Mouse (Mus musculus): Measurements from ENCODE around the gene Mc1r. TPM values are rescaled to one million over a fixed set of nuclear protein-coding genes. Genes with fewer than 3 reads are reported as not detected.
"Not testable (repeated sequence)": the region's sequence is repeated elsewhere in the genome, so short reads cannot be mapped to it uniquely, and the experiment has no call there.

Mc1r gene
- polyA plus RNA-seq, 1 experiment from 2014 or later = not detected

DNA sequence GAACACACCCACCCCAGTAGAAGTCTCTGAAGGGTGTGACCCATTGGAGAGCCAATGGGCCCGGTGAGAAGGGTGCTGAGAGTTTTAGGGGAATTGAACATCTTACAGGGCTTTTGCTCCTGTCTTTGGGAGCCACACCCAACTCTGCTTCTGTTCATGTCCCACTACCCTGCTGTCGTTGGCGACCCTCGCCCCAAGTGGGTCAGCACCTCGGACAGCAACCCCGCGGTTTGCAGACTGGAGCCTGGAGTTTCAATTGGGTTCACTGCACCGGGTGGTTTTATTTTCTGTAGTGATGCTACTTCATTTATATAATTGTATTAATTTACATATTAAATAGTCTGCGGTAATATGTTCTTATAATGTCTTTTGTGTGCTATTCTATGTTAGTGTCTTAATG lies 7.3 kb downstream of the Mc1r start:
- peaks cover 51% of the 10 kb centered on the region for H3K27me3 ChIP-seq

DNA sequence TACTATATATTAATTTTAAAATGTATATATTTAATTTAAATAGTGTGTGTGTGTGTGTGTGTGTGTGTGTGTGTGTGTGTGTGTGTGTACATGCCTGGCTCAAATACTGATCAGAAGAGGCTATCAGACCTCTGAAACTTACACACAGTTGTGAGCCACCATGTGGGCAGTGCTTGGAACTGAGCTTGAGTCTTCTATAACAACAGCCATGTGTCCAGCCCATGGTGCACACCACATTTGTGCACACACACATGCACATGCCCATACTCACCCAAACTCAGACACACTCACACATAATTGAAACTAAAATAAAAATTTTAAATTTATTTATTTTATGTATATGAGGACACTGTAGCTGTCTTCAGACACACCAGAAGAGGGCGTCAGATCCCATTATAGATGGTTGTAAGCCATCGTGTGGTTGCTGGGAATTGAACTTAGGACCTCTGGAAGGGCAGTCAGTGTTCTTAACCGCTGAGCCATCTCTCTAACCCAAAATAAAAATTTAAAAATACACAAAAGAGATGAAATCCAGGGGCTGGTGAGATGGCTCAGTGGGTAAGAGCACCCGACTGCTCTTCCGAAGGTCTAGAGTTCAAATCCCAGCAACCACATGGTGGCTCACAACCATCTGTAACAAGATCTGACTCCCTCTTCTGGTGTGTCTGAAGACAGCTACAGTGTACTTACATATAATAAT lies 8.2 kb downstream of the Mc1r start:
- H3K27ac ChIP-seq; H3K9ac ChIP-seq; H3K9me3 ChIP-seq (replicated peaks); H3K4me3 ChIP-seq (replicated peaks); H3K4me2 ChIP-seq; H3K36me3 ChIP-seq; ATAC-seq (replicated peaks; ENCODE audit: low FRiP score): not testable (repeated sequence)
- WGBS = 82% methylated on average over 5 of the region's 5 CpGs
- H3K4me1 ChIP-seq = peaks cover 19% of the 10 kb centered on the region
- peaks cover 42% of the 10 kb centered on the region for H3K27me3 ChIP-seq

More for the DNA sequence above, 7.3 kb downstream of the Mc1r start:
- Histone ChIP-seq H3K36me3 (no peaks in the 10 kb centered on the region), H3K9ac (no peak overlapping the region), H3K4me1 (peaks cover 26% of the 10 kb centered on the region), H3K4me3 (replicated peaks) (no peak overlapping the region), H3K4me2 (no peak overlapping the region), H3K9me3 (replicated peaks) (no peaks in the 10 kb centered on the region), H3K27ac (no peak overlapping the region)
- ATAC-seq (replicated peaks; ENCODE audit: low FRiP score) = no peak
- WGBS = 9% methylated on average over 9 of the region's 9 CpGs

DNA sequence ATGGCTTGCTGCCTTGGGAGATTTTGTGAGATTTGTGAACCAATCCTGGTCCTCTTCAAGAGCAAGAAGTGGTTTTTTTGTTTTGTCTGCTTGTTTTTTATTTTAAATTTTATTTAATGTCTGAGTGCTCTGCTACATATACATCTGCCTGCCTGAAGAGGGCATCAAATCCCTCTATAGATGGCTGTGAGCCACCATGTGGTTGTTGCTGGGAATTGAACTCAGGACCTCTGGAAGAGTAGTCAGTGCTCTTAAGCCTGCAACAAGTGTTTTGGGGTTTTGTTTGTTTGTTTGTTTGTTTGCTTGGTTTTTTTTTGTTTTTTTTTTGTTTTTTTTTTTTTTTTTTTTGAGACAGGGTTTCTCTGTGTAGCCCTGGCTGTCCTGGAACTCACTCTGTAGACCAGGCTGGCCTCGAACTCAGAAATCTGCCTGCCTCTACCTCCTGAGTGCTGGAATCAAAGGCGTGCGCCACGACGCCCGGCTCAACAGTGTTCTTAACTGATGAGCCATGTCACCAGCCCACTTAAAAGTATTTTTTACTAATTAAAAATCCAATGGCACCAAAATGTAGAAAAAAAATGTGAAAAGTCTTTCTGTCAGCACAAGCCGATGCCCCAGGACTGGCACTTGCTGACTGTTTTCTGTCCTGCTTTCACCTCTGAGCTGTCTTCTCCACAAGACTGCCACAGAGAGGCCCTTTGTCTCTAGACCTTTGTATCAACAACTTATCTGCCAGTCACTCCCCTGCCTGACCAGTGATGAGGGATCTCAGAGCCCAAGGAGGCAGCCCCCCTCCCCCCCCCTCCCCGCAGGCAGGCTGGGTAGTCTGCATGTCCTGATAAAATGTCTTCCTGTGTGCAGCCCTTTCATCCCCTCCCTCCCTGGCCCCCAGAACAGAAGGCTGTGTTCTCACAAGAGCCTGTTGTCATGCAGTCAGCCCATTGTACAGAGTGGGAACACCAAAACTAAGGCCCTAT lies 9.3 kb downstream of the Mc1r start:
- Histone ChIP-seq H3K4me3 (replicated peaks) (no peak overlapping the region), H3K9ac (no peak overlapping the region), H3K9me3 (replicated peaks) (no peaks in the 10 kb centered on the region), H3K36me3 (no peaks in the 10 kb centered on the region), H3K27ac (no peak overlapping the region), H3K4me1 (peaks cover 8% of the 10 kb centered on the region), H3K4me2 (no peak overlapping the region), H3K27me3 (peaks cover 31% of the 10 kb centered on the region)
- no peak for ATAC-seq (replicated peaks; ENCODE audit: low FRiP score)
- WGBS = 84% methylated on average over 8 of the region's 8 CpGs

DNA sequence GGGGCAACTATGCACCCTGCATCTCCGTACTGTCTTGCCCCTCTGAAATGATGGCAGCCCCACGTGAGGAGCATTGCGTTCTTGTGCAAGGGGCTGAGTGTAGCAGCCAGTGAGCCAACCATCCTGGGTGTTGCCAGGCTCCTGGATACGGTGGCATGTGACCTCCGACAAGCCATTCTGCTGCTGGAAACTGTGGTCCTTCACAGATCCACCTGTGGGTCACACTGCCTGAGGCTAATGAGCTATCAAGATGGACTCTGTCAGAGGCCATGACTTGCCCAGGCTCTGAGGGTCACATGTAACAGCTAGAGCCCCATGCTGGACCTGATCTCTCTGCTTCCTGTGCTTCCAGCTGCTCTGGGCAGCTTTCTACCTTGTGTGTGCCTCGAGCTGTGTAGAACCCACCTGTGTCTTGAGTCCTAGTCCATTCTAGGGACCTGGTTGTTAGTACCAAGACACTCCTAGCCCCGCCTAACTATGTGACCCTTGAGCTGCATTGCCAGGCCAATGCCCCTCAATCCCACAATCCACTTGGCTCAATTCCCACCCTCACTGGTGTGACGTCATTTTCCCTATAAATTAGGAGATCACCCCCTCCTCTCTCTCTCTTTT lies 10.1 kb downstream of the Mc1r start:
- Histone ChIP-seq H3K9ac (no peak overlapping the region), H3K27ac (no peak overlapping the region), H3K4me3 (replicated peaks) (no peak overlapping the region), H3K4me2 (no peak overlapping the region), H3K9me3 (replicated peaks) (no peaks in the 10 kb centered on the region), H3K4me1 (peaks cover 1% of the 10 kb centered on the region; the same call in 1 of the 2 replicates), H3K36me3 (no peaks in the 10 kb centered on the region), H3K27me3 (peaks cover 23% of the 10 kb centered on the region)
- 79% methylated on average over 8 of the region's 8 CpGs for WGBS
- no peak for ATAC-seq (replicated peaks; ENCODE audit: low FRiP score)

DNA sequence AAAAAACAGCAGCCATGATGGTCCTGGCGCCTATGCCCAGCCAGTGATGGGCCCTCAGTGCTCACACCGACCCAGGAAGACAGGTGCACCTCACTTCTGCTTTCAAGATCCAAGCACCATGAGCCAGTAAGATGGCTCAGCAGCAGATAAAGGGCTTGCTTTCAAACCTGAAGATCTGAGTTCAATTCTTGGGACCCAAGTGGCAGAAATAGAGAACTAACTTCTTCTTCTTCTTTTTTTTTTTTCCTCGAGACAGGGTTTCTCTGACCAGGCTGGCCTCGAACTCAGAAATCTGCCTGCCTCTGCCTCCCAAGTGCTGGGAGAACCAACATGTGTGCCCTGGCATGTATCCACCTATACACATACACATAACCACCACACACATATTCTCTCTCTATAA lies 12.8 kb downstream of the Mc1r start:
- no peaks in the 10 kb centered on the region for H3K27me3 ChIP-seq
- H3K27ac ChIP-seq = no peak overlapping the region
- no peak overlapping the region for H3K4me2 ChIP-seq
- no peaks in the 10 kb centered on the region for H3K9me3 ChIP-seq (replicated peaks)
- WGBS = 88% methylated on average over 4 of the region's 4 CpGs
- H3K36me3 ChIP-seq = no peaks in the 10 kb centered on the region
- no peak for ATAC-seq (replicated peaks; ENCODE audit: low FRiP score)
- H3K9ac ChIP-seq = no peak overlapping the region
- H3K4me3 ChIP-seq (replicated peaks) = no peak overlapping the region
- peaks cover 9% of the 10 kb centered on the region; the same call in 1 of the 2 replicates for H3K4me1 ChIP-seq

DNA sequence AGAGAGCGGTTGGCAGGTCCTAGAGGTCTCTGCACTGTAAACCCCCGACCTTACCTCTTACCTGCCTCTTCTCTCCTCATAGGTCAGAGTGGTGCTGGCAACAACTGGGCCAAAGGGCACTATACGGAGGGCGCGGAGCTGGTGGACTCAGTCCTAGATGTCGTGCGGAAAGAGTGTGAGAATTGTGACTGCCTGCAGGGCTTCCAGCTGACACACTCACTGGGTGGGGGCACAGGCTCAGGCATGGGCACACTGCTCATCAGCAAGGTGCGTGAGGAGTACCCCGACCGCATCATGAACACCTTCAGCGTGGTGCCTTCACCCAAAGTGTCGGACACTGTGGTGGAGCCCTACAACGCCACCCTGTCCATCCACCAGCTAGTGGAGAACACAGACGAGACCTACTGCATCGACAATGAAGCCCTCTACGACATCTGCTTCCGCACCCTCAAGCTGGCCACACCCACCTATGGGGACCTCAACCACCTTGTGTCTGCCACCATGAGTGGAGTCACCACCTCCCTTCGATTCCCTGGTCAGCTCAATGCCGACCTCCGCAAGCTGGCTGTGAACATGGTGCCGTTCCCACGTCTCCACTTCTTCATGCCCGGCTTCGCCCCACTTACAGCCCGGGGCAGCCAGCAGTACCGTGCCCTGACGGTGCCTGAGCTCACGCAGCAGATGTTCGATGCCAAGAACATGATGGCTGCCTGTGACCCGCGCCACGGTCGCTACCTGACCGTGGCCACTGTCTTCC lies 13.8 kb downstream of the Mc1r start:
- Histone ChIP-seq H3K4me1 (peaks cover 9% of the 10 kb centered on the region; the same call in 1 of the 2 replicates), H3K4me2 (no peak overlapping the region), H3K27ac (no peak overlapping the region), H3K4me3 (replicated peaks) (no peak overlapping the region), H3K36me3 (no peaks in the 10 kb centered on the region), H3K9ac (no peak overlapping the region), H3K27me3 (no peaks in the 10 kb centered on the region), H3K9me3 (replicated peaks) (no peaks in the 10 kb centered on the region)
- 92% methylated on average over 34 of the region's 34 CpGs for WGBS
- ATAC-seq (replicated peaks; ENCODE audit: low FRiP score) = no peak

DNA sequence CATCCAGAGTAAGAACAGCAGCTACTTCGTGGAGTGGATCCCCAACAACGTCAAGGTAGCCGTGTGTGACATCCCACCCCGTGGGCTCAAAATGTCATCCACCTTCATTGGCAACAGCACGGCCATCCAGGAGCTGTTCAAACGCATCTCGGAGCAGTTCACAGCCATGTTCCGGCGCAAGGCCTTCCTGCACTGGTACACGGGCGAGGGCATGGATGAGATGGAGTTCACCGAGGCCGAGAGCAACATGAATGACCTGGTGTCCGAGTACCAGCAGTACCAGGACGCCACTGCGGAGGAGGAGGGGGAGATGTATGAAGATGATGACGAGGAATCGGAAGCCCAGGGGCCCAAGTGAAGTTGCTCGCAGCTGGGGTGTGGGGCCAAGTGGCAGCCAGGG lies 14.4 kb downstream of the Mc1r start:
- peaks cover 2% of the 10 kb centered on the region; the same call in 1 of the 2 replicates for H3K9me3 ChIP-seq (replicated peaks)
- H3K4me1 ChIP-seq = peaks cover 9% of the 10 kb centered on the region; the same call in 1 of the 2 replicates
- no peak overlapping the region for H3K9ac ChIP-seq
- WGBS = 83% methylated on average over 19 of the region's 19 CpGs
- H3K4me2 ChIP-seq = no peak overlapping the region
- no peaks in the 10 kb centered on the region for H3K27me3 ChIP-seq
- no peaks in the 10 kb centered on the region for H3K36me3 ChIP-seq
- ATAC-seq (replicated peaks; ENCODE audit: low FRiP score) = no peak
- no peak overlapping the region for H3K27ac ChIP-seq
- H3K4me3 ChIP-seq (replicated peaks) = no peak overlapping the region

DNA sequence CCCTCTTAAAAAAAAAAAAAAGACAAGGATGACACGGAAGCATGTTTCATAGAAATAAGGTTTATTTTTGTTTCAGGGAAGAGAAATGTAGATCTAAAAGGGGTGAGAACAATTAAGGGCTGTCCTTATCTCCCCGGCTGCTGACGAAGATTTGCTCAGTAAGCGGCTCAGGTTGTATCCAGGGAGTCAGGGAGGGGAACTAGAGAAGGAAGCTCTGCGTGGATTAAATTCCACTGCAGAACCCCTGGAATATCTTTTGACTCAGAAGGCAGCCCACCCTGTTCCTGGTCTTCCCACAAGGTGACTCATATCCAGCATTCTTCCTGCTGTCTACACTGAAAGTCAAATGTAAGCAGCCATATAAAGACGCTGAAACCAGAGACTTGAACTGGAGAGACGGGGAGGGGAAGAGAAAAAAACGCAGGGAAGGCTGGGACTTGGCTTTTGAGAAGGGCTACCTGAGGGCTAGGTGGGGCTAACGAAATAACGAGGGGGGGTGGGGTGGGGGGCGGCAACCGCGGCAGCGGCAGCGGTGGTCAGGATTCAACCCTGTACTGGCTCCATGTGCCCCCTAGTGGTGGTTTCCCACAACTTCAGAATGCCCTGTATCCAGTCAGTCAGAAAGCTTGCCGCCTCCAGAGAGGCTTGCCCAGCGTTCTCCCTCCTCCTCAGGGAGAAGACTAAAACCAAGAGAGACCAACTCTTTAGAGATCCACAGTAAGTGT lies 15.3 kb downstream of the Mc1r start:
- Histone ChIP-seq H3K4me2 (peak overlapping the region; percentile 57), H3K27ac (no peak overlapping the region), H3K9ac (no peak overlapping the region), H3K4me1 (peaks cover 9% of the 10 kb centered on the region; the same call in 1 of the 2 replicates), H3K4me3 (replicated peaks) (peak overlapping the region; percentile 31), H3K27me3 (no peaks in the 10 kb centered on the region), H3K36me3 (no peaks in the 10 kb centered on the region), H3K9me3 (replicated peaks) (peaks cover 11% of the 10 kb centered on the region)
- WGBS = 16% methylated on average over 17 of the region's 17 CpGs
- no peak for ATAC-seq (replicated peaks; ENCODE audit: low FRiP score)

DNA sequence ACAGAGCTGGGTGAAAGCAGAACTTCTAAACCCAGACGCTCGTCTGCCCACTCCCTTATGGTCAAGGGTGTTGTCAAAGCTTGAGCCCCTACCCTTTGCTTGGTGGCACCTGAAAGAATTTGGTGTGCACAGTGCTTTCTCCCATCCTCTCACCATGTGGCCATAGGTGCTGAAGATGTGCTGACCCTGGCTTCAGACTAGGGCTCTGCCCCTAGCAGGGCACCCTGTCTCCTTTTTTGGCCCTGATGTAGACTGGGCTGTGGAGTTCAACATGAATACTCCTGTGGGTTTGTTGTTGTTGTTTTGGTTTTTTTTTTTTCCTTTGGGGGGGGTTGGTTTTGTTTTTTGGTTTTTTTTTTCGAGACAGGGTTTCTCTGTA lies 15.9 kb downstream of the Mc1r start:
- H3K4me1 ChIP-seq = peaks cover 9% of the 10 kb centered on the region; the same call in 1 of the 2 replicates
- H3K9me3 ChIP-seq (replicated peaks) = peaks cover 17% of the 10 kb centered on the region
- H3K27ac ChIP-seq = no peak overlapping the region
- no peak for ATAC-seq (replicated peaks; ENCODE audit: low FRiP score)
- no peaks in the 10 kb centered on the region for H3K36me3 ChIP-seq
- peak overlapping the region; percentile 57; the same call in 1 of the 2 replicates for H3K4me2 ChIP-seq
- 23% methylated on average over 3 of the region's 3 CpGs for WGBS
- no peaks in the 10 kb centered on the region for H3K27me3 ChIP-seq
- H3K4me3 ChIP-seq (replicated peaks) = peak overlapping the region; percentile 31; the same call in 1 of the 2 replicates
- H3K9ac ChIP-seq = no peak overlapping the region

DNA sequence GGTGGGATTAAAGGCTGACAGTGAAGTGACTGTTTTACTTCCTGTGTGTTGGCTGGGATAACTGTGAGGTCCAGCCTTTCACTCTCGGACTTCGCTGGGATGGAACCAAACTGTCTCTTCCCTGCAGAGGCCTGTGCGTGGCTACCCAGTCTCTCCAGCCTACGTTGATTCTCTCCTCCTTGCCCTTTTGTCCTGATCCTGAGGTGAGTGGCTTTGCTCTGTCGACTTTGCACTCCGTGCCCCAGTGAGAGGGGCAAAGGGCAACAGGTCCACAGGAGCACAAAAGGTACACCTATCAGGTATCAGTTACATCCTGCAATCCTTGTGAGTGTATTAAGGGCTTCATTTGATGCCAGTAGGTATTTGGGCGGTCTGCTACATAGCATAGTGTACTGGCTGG lies 16.5 kb downstream of the Mc1r start, which contains the start of gene Def8:
Gene Def8 (plus strand): TSS at position 87 of the 400 bp plus-strand sequence.
- no peak for ATAC-seq (replicated peaks; ENCODE audit: low FRiP score)
- Histone ChIP-seq H3K4me3 (replicated peaks) (peak within 1 kb of the TSS; percentile 31), H3K27ac (no peak within 1 kb of the TSS), H3K36me3 (no peaks in the 10 kb centered on the region), H3K4me2 (peak within 1 kb of the TSS; percentile 57), H3K9me3 (replicated peaks) (peaks cover 24% of the 10 kb centered on the region), H3K4me1 (peaks cover 9% of the 10 kb centered on the region; the same call in 1 of the 2 replicates), H3K27me3 (no peaks in the 10 kb centered on the region), H3K9ac (no peak within 1 kb of the TSS)
- WGBS = 66% methylated on average over 7 of the region's 7 CpGs

Data from kidney, embryonic 15.5 days (tissue).